Mouse (Mus musculus) kidney, adult 9 months (tissue): ENCODE results near the gene Ppp6r3.

Experiments
- DNase-seq: peaks from one replicate; pipeline ENCODE4 v3.0.0; 2022

Ppp6r3 gene

GRCm38 (mm10) chr19:3497216-3497615, 78.3 kb downstream of the Ppp6r3 start:
- DNase-seq = no peak

- no peak for DNase-seq
These were observed 85.7 kb downstream of the Ppp6r3 start for GRCm38 (mm10) chr19:3489826-3490225.

- DNase-seq = no peak
These were observed 92.7 kb downstream of the Ppp6r3 start for GRCm38 (mm10) chr19:3482831-3483230.

- no peak for DNase-seq
These were observed 95.4 kb downstream of the Ppp6r3 start for GRCm38 (mm10) chr19:3480101-3480500.

- DNase-seq = no peak
These were observed 98.6 kb downstream of the Ppp6r3 start for GRCm38 (mm10) chr19:3476996-3477395.

GRCm38 (mm10) chr19:3471218-3471617, 104.3 kb downstream of the Ppp6r3 start:
- no peak for DNase-seq

- no peak for DNase-seq
These were observed 108.0 kb downstream of the Ppp6r3 start for GRCm38 (mm10) chr19:3467574-3467973.

- DNase-seq = no peak
These were observed 115.6 kb downstream of the Ppp6r3 start for GRCm38 (mm10) chr19:3459986-3460385.

- peak; percentile 53 for DNase-seq
These were observed 117.0 kb downstream of the Ppp6r3 start for GRCm38 (mm10) chr19:3458331-3459099.

- DNase-seq = no peak
These were observed 117.8 kb downstream of the Ppp6r3 start for GRCm38 (mm10) chr19:3457700-3458099.

- no peak for DNase-seq
These were observed 123.9 kb downstream of the Ppp6r3 start for GRCm38 (mm10) chr19:3451649-3452048.

GRCm38 (mm10) chr19:3451170-3451569, 124.4 kb downstream of the Ppp6r3 start:
- peak; percentile 84 for DNase-seq

GRCm38 (mm10) chr19:3450714-3451113, 124.8 kb downstream of the Ppp6r3 start:
- DNase-seq = no peak

GRCm38 (mm10) chr19:3449248-3449647, 126.3 kb downstream of the Ppp6r3 start:
- peak; percentile 17 for DNase-seq

- DNase-seq = no peak
These were observed 128.2 kb downstream of the Ppp6r3 start for GRCm38 (mm10) chr19:3447348-3447747.

- no peak for DNase-seq
These were observed 134.5 kb downstream of the Ppp6r3 start for GRCm38 (mm10) chr19:3441092-3441491.

GRCm38 (mm10) chr19:3440667-3441066, 134.9 kb downstream of the Ppp6r3 start:
- DNase-seq = no peak

GRCm38 (mm10) chr19:3437980-3438379, 137.6 kb downstream of the Ppp6r3 start:
- no peak for DNase-seq

- DNase-seq = peak; percentile 37
These were observed 138.7 kb downstream of the Ppp6r3 start for GRCm38 (mm10) chr19:3436840-3437239.

GRCm38 (mm10) chr19:3435824-3436223, 139.7 kb downstream of the Ppp6r3 start:
- no peak for DNase-seq

- DNase-seq = no peak
These were observed 140.9 kb downstream of the Ppp6r3 start for GRCm38 (mm10) chr19:3434641-3435040.

GRCm38 (mm10) chr19:3434124-3434523, 141.4 kb downstream of the Ppp6r3 start:
- DNase-seq = no peak

- no peak for DNase-seq
These were observed 143.6 kb downstream of the Ppp6r3 start for GRCm38 (mm10) chr19:3431969-3432368.

- no peak for DNase-seq
These were observed 144.5 kb downstream of the Ppp6r3 start for GRCm38 (mm10) chr19:3431066-3431465.
